Mouse (Mus musculus): ENCODE results near the gene Atp8a2.

- TF ChIP-seq POLR2A (IDR thresholded peaks at IDR 0.05; ENCODE audit: borderline replicate concordance, extremely low read depth, insufficient read depth, insufficient read length, poor library complexity, severe bottlenecking) = no peak
- no peak for TF ChIP-seq CTCF (IDR thresholded peaks at IDR 0.05; ENCODE audit: borderline replicate concordance, extremely low read depth, insufficient read depth, insufficient read length)
Observed at GRCm38 (mm10) chr14:59805683-59806082, 391.3 kb downstream of the Atp8a2 start.
